Mouse (Mus musculus): ENCODE measurements at regions not wholly inside any gene's neighbourhood (a gene's known extent, or its start where the extent isn't known, plus 50 kb on each side); places are given as distances from the start of the nearest gene placed in this dataset.
"Not testable (repeated sequence)": the region's sequence is repeated elsewhere in the genome, so short reads cannot be mapped to it uniquely, and the experiment has no call there.

GRCm38 (mm10) chr13:79654115-79654514 is 1229.1 kb upstream of the Arrdc3 start:
- DNase-seq (ENCODE audit: low spot score in 2 of 2), result no peak

- peak in 1 of 2 experiments; percentile 1 for DNase-seq (ENCODE audit: low spot score in 2 of 2)
These were observed 1228.5 kb upstream of the Arrdc3 start for GRCm38 (mm10) chr13:79654646-79655045.

GRCm38 (mm10) chr13:79668796-79669195 is 1214.4 kb upstream of the Arrdc3 start:
- not testable (repeated sequence) for DNase-seq (ENCODE audit: low spot score in 2 of 2)

GRCm38 (mm10) chr13:79673358-79673757 is 1209.8 kb upstream of the Arrdc3 start:
- no peak for DNase-seq (ENCODE audit: low spot score in 2 of 2)

- no peak for DNase-seq (ENCODE audit: low spot score in 2 of 2)
These were observed 1185.1 kb upstream of the Arrdc3 start for GRCm38 (mm10) chr13:79697847-79698625.

GRCm38 (mm10) chr13:79699521-79699920 is 1183.7 kb upstream of the Arrdc3 start:
- no peak for DNase-seq (ENCODE audit: low spot score in 2 of 2)

Measured in layer of hippocampus, postnatal 14 days (tissue).